Mouse (Mus musculus) liver, embryonic 13.5 days (tissue): ENCODE data around the gene Mgp. TPM values are rescaled to one million over a fixed set of nuclear protein-coding genes. Genes with fewer than 3 reads are reported as not detected.
A peak's percentile ranks its signal among the peaks of the same experiment; 100 is the strongest.

ENCODE experiments used
- ATAC-seq: fragments of 200-750 bp; cut with Nextera tagmentation; 2 replicates; pipeline ENCODE4 v1.8.0; 2017; ENCODE audit warnings: low read depth, mild to moderate bottlenecking, moderate number of reproducible peaks, moderate library complexity
- DNase-seq: peaks from one replicate; pipeline ENCODE4 v3.0.0; 2022
- H3K27ac ChIP-seq: fragments of 300-500 bp; sonication (generic); 2 replicates; pipeline ENCODE4 v1.5.1; 2015; ENCODE audit warnings: moderate library complexity, mild to moderate bottlenecking, inconsistent platforms
- H3K27me3 ChIP-seq: fragments of 300-500 bp; sonication (generic); 2 replicates; pipeline ENCODE4 v1.6.1; 2015; ENCODE audit warnings: mild to moderate bottlenecking, inconsistent platforms
- H3K36me3 ChIP-seq: fragments of 300-500 bp; sonication (generic); 2 replicates; pipeline ENCODE4 v1.6.1; 2015; ENCODE audit warnings: mild to moderate bottlenecking, inconsistent platforms
- H3K4me1 ChIP-seq: fragments of 300-500 bp; sonication (generic); replicated peaks from 2 replicates; pipeline ENCODE4 v1.6.1; 2015; ENCODE audit warnings: inconsistent platforms
- H3K4me2 ChIP-seq: fragments of 300-500 bp; sonication (generic); 2 replicates; pipeline ENCODE4 v1.6.1; 2015; ENCODE audit warnings: inconsistent platforms, mild to moderate bottlenecking, moderate library complexity
- H3K4me3 ChIP-seq: fragments of 300-500 bp; sonication (generic); replicated peaks from 2 replicates; pipeline ENCODE4 v1.5.1; 2015; ENCODE audit warnings: mild to moderate bottlenecking, inconsistent platforms
- H3K9ac ChIP-seq: fragments of 300-500 bp; sonication (generic); 2 replicates; pipeline ENCODE4 v1.6.1; 2015; ENCODE audit warnings: mild to moderate bottlenecking, inconsistent platforms
- H3K9me3 ChIP-seq: fragments of 300-500 bp; sonication (generic); replicated peaks from 2 replicates; pipeline ENCODE4 v1.6.1; 2016; ENCODE audit warnings: inconsistent platforms
- WGBS: fragments of 180-500 bp; shearing (Covaris S2); methylation state at CpG from one replicate; pipeline ENCODE4 v1.1.7; 2015; ENCODE audit not compliant: insufficient replicate concordance; 5-methylcytosine and 5-hydroxymethylcytosine counted together
- polyA plus RNA-seq: library from polyadenylated mRNA; unstranded; fragments of >200 nt; fragmentation: Nextera tagmentation; extraction: Ambion mirVana; gene quantifications from 2 replicates; pipeline ENCODE4 v1.2.1, GENCODE M21; 2015

Gene Mgp
- polyA plus RNA-seq, 1 experiment from 2014 or later = 6.5 TPM

DNA sequence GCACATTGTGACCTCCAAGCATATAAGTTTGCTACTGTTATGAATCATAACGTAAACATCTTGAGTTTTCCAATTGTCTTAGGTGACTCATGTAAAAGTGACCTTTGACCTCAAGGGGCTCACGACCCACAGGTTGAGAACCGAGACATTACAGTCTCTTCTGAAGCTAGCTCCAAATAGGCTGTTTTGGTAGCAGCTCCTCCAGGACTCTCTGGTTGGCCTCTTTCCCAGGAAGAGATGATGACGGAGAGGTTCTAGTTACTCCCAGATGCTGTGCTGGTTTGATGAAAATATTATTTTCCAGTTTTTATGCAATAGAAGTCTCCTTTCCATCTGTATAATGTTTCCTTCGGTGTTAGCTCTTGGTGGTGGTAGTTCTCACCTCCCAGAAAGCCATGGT is 6.7 kb downstream of the Mgp start:
- Histone ChIP-seq H3K9ac (no peak overlapping the region), H3K27me3 (no peaks in the 10 kb centered on the region), H3K4me1 (peaks cover 16% of the 10 kb centered on the region), H3K4me2 (no peak overlapping the region), H3K9me3 (no peaks in the 10 kb centered on the region), H3K27ac (no peak overlapping the region), H3K36me3 (no peaks in the 10 kb centered on the region), H3K4me3 (no peak overlapping the region)
- WGBS = 69% methylated on average over 5 of the region's 5 CpGs
- ATAC-seq (no peak), DNase-seq (no peak)

DNA sequence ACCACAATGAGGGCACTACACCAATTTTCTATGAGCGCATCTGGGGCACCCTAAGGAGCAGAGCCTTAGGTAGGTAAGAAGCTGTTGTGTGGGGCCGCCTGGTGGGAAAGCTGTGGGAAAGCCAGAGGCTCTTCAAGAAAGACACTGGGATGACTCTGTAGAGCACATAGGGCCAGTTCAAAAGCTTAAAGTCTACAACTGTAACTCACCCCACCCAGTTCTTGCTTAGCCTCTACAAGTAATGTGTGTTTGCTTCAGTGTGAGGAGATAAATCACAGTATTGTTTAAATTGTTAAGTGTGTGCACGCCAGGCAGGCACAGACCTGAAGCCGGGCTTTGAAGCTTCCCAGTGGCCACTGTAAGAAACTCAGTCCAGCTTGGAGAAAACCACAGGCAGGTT is 9.5 kb downstream of the Mgp start:
- 73% methylated on average over 4 of the region's 4 CpGs for WGBS
- H3K36me3 ChIP-seq = no peaks in the 10 kb centered on the region
- H3K27me3 ChIP-seq = no peaks in the 10 kb centered on the region
- H3K4me2 ChIP-seq = no peak overlapping the region
- H3K9ac ChIP-seq = no peak overlapping the region
- H3K9me3 ChIP-seq = no peaks in the 10 kb centered on the region
- no peak overlapping the region for H3K27ac ChIP-seq
- H3K4me1 ChIP-seq = peaks cover 18% of the 10 kb centered on the region
- no peak for DNase-seq
- no peak for ATAC-seq
- no peak overlapping the region for H3K4me3 ChIP-seq

DNA sequence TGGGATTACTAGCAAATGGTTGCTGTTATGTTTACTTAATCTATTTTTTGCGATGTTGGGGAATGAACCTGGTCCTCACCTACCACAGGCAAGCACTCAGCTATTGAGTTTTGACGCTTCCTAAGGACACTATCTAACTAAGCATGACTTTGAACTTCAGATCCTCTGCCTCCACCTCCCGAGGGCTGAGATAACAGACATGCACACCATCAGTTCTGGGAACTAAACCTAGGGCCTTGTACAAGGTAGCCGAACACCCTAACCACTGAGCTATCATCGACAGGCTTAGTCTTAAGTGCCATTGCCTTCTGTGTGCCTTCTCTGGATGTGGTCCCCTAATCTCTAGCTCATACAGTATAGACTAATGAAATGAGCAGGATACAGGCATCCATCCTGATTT is 10.3 kb downstream of the Mgp start:
- DNase-seq = no peak
- WGBS = 46% methylated on average over 5 of the region's 5 CpGs
- peak; percentile 80 for ATAC-seq

DNA sequence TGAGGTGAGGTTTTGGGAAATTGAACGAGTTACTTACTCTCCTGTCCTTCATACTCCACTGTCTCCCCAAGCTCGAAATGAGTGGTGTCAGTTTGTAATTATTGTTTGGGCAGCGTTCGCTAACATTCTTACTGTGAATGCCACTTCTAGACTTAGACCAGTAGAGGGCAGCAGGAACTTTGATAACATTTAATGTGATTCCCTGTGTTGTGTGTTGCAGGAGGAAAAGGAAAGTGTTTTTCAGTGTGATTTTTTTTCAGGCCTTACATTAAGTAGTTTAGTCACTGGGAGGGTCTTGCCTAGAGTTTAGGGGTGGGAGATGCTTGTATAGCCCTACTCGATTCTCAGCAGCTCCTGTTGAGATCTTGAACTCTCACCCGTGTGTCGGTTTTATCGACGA is 14.6 kb downstream of the Mgp start:
- Histone ChIP-seq H3K27ac (peak overlapping the region; percentile 52; the same call in 1 of the 2 replicates), H3K4me3 (no peak overlapping the region), H3K27me3 (no peaks in the 10 kb centered on the region), H3K9ac (no peak overlapping the region; the same call in 1 of the 2 replicates), H3K36me3 (peaks cover under 1% of the 10 kb centered on the region; the same call in 1 of the 2 replicates), H3K4me1 (peaks cover 51% of the 10 kb centered on the region), H3K9me3 (no peaks in the 10 kb centered on the region), H3K4me2 (no peak overlapping the region)
- no peak for DNase-seq
- no peak for ATAC-seq
- WGBS = 39% methylated on average over 9 of the region's 9 CpGs

More for the DNA sequence above, 10.3 kb downstream of the Mgp start:
- H3K27ac ChIP-seq = peak overlapping the region; percentile 29; the same call in 1 of the 2 replicates
- H3K9me3 ChIP-seq = no peaks in the 10 kb centered on the region
- no peak overlapping the region for H3K9ac ChIP-seq
- H3K4me1 ChIP-seq = peaks cover 25% of the 10 kb centered on the region
- H3K4me2 ChIP-seq = no peak overlapping the region
- H3K27me3 ChIP-seq = no peaks in the 10 kb centered on the region
- H3K36me3 ChIP-seq = no peaks in the 10 kb centered on the region
- no peak overlapping the region for H3K4me3 ChIP-seq

DNA sequence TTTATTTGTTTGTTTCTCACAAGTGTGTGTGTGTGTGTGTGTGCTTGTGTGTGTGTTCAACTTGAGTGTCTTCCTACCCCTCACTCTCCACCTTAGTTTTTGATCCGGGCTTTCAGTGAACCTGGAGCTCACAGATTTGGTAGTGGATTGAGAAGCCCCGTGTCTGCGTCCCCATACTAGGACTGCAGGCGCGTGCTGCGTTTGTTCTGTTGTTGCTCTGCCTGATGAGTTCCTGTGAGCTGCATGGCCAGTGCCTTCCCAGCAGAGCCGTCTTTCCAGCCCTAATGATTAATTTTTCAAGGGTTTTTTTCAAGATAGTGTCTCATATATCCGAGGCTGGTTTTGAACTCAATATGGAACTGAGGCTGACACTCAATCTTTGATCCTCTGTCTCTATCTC is 17.2 kb downstream of the Mgp start:
- no peaks in the 10 kb centered on the region for H3K9me3 ChIP-seq
- no peaks in the 10 kb centered on the region for H3K27me3 ChIP-seq
- 34% methylated on average over 8 of the region's 8 CpGs for WGBS
- ATAC-seq = no peak
- peaks cover 63% of the 10 kb centered on the region for H3K4me1 ChIP-seq
- peak overlapping the region; percentile 80 for H3K4me3 ChIP-seq
- peak overlapping the region; percentile 71 for H3K4me2 ChIP-seq
- peaks cover 27% of the 10 kb centered on the region for H3K36me3 ChIP-seq
- DNase-seq = no peak
- peak overlapping the region; percentile 91 for H3K9ac ChIP-seq
- peak overlapping the region; percentile 99 for H3K27ac ChIP-seq

DNA sequence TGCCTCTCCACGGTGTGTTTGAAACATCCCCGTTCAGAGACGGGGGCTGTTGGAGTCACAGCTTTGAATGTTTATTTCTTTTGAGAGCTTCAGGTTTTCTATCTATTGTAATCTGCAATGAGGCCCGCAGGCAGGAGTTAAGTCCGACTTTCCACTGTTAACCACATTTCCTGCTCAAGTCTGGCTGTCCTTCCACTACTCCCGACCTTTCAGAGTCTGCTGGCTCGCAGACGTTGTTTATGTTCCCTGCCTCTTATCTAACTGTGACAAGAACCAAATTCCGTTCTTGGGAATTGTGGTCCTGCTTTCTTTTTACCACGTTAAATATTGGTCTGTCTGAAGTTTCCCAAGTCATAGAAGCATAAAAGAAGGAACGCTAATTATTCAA is 17.8 kb downstream of the Mgp start:
- H3K27ac ChIP-seq = peak overlapping the region; percentile 99
- peak overlapping the region; percentile 71 for H3K4me2 ChIP-seq
- no peak for DNase-seq
- H3K4me3 ChIP-seq = peak overlapping the region; percentile 80
- peak; percentile 69 for ATAC-seq
- H3K4me1 ChIP-seq = peaks cover 69% of the 10 kb centered on the region
- no peaks in the 10 kb centered on the region for H3K27me3 ChIP-seq
- no peaks in the 10 kb centered on the region for H3K9me3 ChIP-seq
- 2% methylated on average over 11 of the region's 11 CpGs for WGBS
- H3K9ac ChIP-seq = peak overlapping the region; percentile 91
- peaks cover 31% of the 10 kb centered on the region for H3K36me3 ChIP-seq

DNA sequence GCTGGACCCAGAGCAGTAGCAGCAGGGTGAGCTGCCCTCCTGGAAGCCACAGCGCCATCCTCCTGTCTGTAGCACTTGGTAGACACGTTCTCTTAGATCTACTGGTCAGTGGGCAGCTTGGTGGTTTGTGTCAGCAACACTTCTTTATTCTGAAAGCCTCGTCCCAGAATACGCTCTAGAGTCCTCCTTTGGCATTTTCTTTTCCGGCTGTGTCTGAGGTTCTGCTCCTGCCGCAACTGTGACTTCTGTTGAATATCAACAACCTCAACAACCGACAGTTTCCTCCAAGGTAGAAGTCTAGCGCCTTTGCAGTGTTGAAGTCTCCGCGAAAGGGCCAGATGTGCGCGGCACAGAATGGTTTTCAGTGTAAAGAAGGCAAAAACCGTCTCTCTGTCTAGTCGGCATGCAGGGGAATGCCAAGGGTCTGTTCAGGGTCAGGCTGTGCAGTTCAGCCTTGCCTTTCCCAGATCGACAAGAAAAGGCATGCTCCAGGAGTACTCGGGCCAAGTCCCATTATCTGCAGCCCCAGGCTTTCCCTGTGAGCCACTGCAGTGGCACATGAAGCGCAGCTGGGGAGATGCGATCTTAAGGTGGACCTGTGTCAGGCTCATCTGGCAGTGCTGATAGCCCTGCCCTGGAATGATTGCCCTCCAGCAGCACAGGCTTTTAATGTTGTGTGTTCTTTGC is 18.3 kb downstream of the Mgp start, which contains the start of gene Art4:
Art4 (minus strand) TSS at position 548 of the 687 bp plus-strand sequence.
- Histone ChIP-seq H3K4me3 (peak within 1 kb of the TSS; percentile 80), H3K27ac (peak within 1 kb of the TSS; percentile 99), H3K9ac (peak within 1 kb of the TSS; percentile 91), H3K4me2 (peak within 1 kb of the TSS; percentile 71), H3K4me1 (peaks cover 74% of the 10 kb centered on the region), H3K27me3 (no peaks in the 10 kb centered on the region), H3K36me3 (peaks cover 37% of the 10 kb centered on the region), H3K9me3 (no peaks in the 10 kb centered on the region)
- DNase-seq (peak; percentile 89), ATAC-seq (peak; percentile 98)
- 10% methylated on average over 18 of the region's 18 CpGs for whole genome bisulfite sequencing

DNA sequence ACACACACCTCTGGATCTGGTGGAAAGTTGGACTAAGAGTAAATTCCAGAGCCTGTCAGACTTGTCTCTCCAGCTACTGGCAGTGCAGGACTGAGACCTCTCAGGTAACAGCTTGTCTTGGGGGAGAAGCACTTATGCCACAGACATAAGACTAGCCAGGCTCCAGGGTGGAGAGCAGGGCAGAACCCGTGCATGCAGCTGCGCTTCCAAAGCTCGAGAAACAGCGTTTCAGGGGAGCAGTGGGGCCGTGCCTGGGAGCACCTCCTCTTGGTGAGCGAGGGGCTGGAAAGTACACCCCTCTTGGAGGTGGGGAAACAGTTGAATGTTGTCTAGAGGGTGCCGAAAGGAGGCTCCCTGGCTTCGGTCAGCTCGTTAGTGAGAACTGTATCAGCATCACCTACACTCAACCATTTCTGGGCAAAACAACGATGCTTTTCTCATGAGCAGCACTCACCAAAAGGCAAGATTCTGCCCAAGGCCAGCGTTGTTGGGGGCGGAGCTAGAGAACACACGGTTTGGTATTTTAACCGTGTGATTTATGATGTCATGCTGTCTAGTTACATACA is 19.5 kb downstream of the Mgp start:
- Histone ChIP-seq H3K27ac (peak overlapping the region; percentile 99), H3K36me3 (peaks cover 48% of the 10 kb centered on the region), H3K4me2 (peak overlapping the region; percentile 71), H3K9me3 (no peaks in the 10 kb centered on the region), H3K27me3 (no peaks in the 10 kb centered on the region), H3K4me1 (peaks cover 82% of the 10 kb centered on the region), H3K9ac (peak overlapping the region; percentile 91), H3K4me3 (peak overlapping the region; percentile 80)
- peak; percentile 57 for DNase-seq
- ATAC-seq = peak; percentile 21; the same call in 1 of the 2 replicates
- 25% methylated on average over 14 of the region's 14 CpGs for whole genome bisulfite sequencing

DNA sequence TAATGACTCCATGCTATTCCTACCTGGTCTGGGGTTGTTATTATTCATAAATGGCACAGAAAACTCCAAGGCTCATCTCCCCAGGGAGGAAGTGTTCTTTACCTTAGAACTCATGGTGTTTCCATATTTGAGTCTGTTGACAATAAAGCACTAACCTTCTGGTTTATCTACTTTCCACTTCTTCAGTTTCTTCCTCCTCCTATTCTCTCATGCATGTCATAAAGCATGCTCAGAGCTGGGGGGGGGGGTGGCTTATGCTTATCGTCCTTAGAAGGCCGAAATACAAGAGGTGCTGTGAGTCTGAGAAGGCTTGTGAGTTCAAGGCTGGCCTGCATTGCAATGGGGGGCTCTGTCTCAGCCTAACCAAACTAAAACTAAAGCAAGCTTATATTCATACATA is 20.4 kb downstream of the Mgp start:
- Histone ChIP-seq H3K9me3 (no peaks in the 10 kb centered on the region), H3K36me3 (peaks cover 58% of the 10 kb centered on the region), H3K27ac (peak overlapping the region; percentile 99), H3K4me2 (peak overlapping the region; percentile 71), H3K4me3 (peak overlapping the region; percentile 80), H3K4me1 (peaks cover 84% of the 10 kb centered on the region), H3K27me3 (no peaks in the 10 kb centered on the region), H3K9ac (peak overlapping the region; percentile 91)
- no peak for DNase-seq
- 16% methylated on average over 2 of the region's 2 CpGs for WGBS
- no peak for ATAC-seq

DNA sequence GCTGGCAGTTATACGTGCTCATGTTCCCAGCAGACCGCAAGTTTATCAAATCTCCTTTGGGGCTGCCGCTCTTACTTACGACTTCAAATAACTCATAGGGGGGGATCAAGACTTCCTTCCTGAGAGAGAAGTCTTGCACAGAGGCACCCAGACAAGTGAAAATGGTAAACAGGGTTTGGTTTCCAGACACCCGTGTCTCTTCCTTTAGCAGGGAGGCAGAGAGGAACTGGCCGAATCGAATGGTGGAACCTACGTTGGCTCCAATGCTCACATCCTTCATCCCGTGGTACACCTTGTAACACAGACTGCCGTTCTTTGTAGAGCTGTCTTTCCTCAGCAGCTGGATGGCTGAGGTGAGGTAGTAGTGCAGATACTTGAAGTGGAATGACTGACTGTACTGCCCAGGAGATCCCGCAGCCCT is 21.3 kb downstream of the Mgp start:
- no peaks in the 10 kb centered on the region for H3K9me3 ChIP-seq
- peak overlapping the region; percentile 99 for H3K27ac ChIP-seq
- peaks cover 66% of the 10 kb centered on the region for H3K36me3 ChIP-seq
- H3K4me1 ChIP-seq = peaks cover 84% of the 10 kb centered on the region
- H3K27me3 ChIP-seq = no peaks in the 10 kb centered on the region
- DNase-seq (no peak), ATAC-seq (no peak)
- peak overlapping the region; percentile 71 for H3K4me2 ChIP-seq
- peak overlapping the region; percentile 80 for H3K4me3 ChIP-seq
- H3K9ac ChIP-seq = peak overlapping the region; percentile 91
- WGBS = 38% methylated on average over 11 of the region's 11 CpGs

DNA sequence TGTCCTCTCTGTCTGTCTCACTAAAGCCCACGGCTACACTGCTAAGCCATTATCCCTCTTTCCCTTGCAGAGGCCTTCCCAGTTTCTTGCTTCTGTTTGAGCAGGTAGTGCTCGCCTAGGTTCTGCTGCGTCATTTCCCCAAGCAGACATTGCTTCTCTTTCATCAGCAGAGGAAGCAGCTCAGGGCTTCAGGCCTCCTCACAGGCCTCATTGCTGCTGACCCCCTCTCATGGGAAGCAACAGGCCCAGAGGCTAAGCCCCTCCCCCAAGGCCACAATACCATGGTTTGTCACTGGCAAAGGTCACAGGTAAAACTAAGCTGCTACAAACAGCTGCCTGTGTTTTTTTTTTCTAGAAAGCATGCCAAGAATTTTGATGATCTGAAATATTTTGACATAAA is 22.9 kb downstream of the Mgp start:
- H3K27me3 ChIP-seq = no peaks in the 10 kb centered on the region
- DNase-seq (no peak), ATAC-seq (no peak)
- no peaks in the 10 kb centered on the region for H3K9me3 ChIP-seq
- H3K4me3 ChIP-seq = peak overlapping the region; percentile 80
- 40% methylated on average over 3 of the region's 3 CpGs for WGBS
- peak overlapping the region; percentile 81 for H3K27ac ChIP-seq
- H3K4me1 ChIP-seq = peaks cover 85% of the 10 kb centered on the region
- peak overlapping the region; percentile 54 for H3K9ac ChIP-seq
- peaks cover 82% of the 10 kb centered on the region for H3K36me3 ChIP-seq
- H3K4me2 ChIP-seq = peak overlapping the region; percentile 71
